Mouse (Mus musculus) MEL (cell line): Measurements from ENCODE around the gene Zmpste24. TPM values are rescaled to one million over a fixed set of nuclear protein-coding genes. Genes with fewer than 3 reads are reported as not detected.
A peak's percentile ranks its signal among the peaks of the same experiment; 100 is the strongest.

Experiments used
- DNase-seq: peaks from one replicate; pipeline ENCODE4 v3.0.0; 2011; ENCODE audit warnings: low read depth, low spot score
- H3K27ac ChIP-seq: 2 replicates; pipeline ENCODE4 v1.5.1; 2012; ENCODE audit warnings: low read depth, mild to moderate bottlenecking, control low read depth, low read length, moderate library complexity; ENCODE audit not compliant: control insufficient read depth
- H3K27me3 ChIP-seq, 2 experiments: fragments of 150-350 bp in 1 of 2; sonication (generic) in 1 of 2; 2 replicates each; pipeline ENCODE4 v1.6.1; 2012; ENCODE audit warnings: low read length in 2 of 2, mild to moderate bottlenecking in 2 of 2, improper control_type of control experiment in 1 of 2, moderate library complexity in 1 of 2; ENCODE audit not compliant: insufficient read depth in 2 of 2, control insufficient read depth in 1 of 2
- H3K36me3 ChIP-seq, 2 experiments: 2 replicates each; pipeline ENCODE4 v1.6.1; 2012 to 2014; ENCODE audit warnings: low read length in 2 of 2, improper control_type of control experiment in 1 of 2, inconsistent platforms in 1 of 2, mild to moderate bottlenecking in 1 of 2; ENCODE audit not compliant: insufficient read depth in 2 of 2, control insufficient read depth in 1 of 2
- H3K4me1 ChIP-seq, 2 experiments: fragments of 150-350 bp in 1 of 2; sonication (generic) in 1 of 2; 2 replicates each; pipeline ENCODE4 v1.6.1; 2012; ENCODE audit warnings: low read length in 2 of 2, improper control_type of control experiment in 1 of 2, mild to moderate bottlenecking in 1 of 2; ENCODE audit not compliant: insufficient read depth in 2 of 2, control insufficient read depth in 1 of 2
- H3K4me3 ChIP-seq, 2 experiments: fragments of 150-350 bp in 1 of 2; sonication (generic) in 1 of 2; 2 replicates each; pipeline ENCODE4 v1.5.1; 2012; ENCODE audit warnings: low read depth in 2 of 2, low read length in 2 of 2, mild to moderate bottlenecking in 2 of 2, moderate library complexity in 2 of 2, control low read depth in 1 of 2, improper control_type of control experiment in 1 of 2; ENCODE audit not compliant: control insufficient read depth in 1 of 2, insufficient read depth in 1 of 2
- H3K79me2 ChIP-seq: 2 replicates; pipeline ENCODE4 v1.6.1; 2012; ENCODE audit warnings: mild to moderate bottlenecking, low read length, moderate library complexity; ENCODE audit not compliant: control insufficient read depth, poor library complexity, insufficient read depth
- H3K9ac ChIP-seq: 2 replicates; pipeline ENCODE4 v1.6.1; 2012; ENCODE audit warnings: low read depth, mild to moderate bottlenecking, control low read depth, low read length, moderate library complexity; ENCODE audit not compliant: control insufficient read depth, poor library complexity, severe bottlenecking
- H3K9me3 ChIP-seq: fragments of 150-350 bp; sonication (generic); replicated peaks from 2 replicates; pipeline ENCODE4 v1.6.1; 2012; ENCODE audit warnings: mild to moderate bottlenecking, low read length, improper control_type of control experiment, moderate library complexity; ENCODE audit not compliant: insufficient read depth
- CHD1 ChIP-seq: IDR thresholded peaks from 2 replicates; pipeline ENCODE4 v1.6.1; 2012; ENCODE audit warnings: low read depth, mild to moderate bottlenecking, inconsistent platforms, low read length, improper control_type of control experiment
- CHD2 ChIP-seq: IDR thresholded peaks from 2 replicates; pipeline ENCODE4 v1.6.1; 2011; ENCODE audit warnings: low read length, improper control_type of control experiment
- CTCF ChIP-seq, 3 experiments: IDR thresholded peaks in 2 of 3; conservative IDR thresholded peaks in 1 of 3; 2 replicates each; pipeline ENCODE4 v1.5.1; 2011 to 2012; ENCODE audit warnings: low read length in 3 of 3, low read depth in 2 of 3, mild to moderate bottlenecking in 2 of 3, improper control_type of control experiment in 1 of 3, inconsistent platforms in 1 of 3, mixed read lengths in 1 of 3, moderate library complexity in 1 of 3; ENCODE audit not compliant: control insufficient read depth in 1 of 3, insufficient read depth in 1 of 3, poor library complexity in 1 of 3, severe bottlenecking in 1 of 3
- EP300 ChIP-seq, 2 experiments: IDR thresholded peaks; 2 replicates each; pipeline ENCODE4 v1.6.1; 2011; ENCODE audit warnings: improper control_type of control experiment in 2 of 2, low read length in 2 of 2, low read depth in 1 of 2, mild to moderate bottlenecking in 1 of 2
- GABPA ChIP-seq: IDR thresholded peaks from 2 replicates; pipeline ENCODE4 v1.6.1; 2012; ENCODE audit warnings: low read depth, mild to moderate bottlenecking, inconsistent platforms, low read length, improper control_type of control experiment, moderate library complexity
- HCFC1 ChIP-seq: IDR thresholded peaks from 2 replicates; pipeline ENCODE4 v1.6.1; 2012; ENCODE audit warnings: low read depth, mild to moderate bottlenecking, inconsistent platforms, low read length, improper control_type of control experiment, moderate library complexity
- MYB ChIP-seq: IDR thresholded peaks from 2 replicates; pipeline ENCODE4 v1.6.1; 2011; ENCODE audit warnings: mild to moderate bottlenecking, low read depth, low read length, improper control_type of control experiment
- MYC ChIP-seq: IDR thresholded peaks from 2 replicates; pipeline ENCODE4 v1.6.1; 2011; ENCODE audit warnings: low read depth, mild to moderate bottlenecking, low read length, improper control_type of control experiment, moderate library complexity
- POLR2A ChIP-seq, 2 experiments: IDR thresholded peaks; 2 replicates each; pipeline ENCODE4 v1.6.1; 2011 to 2012; ENCODE audit warnings: low read length in 2 of 2, mild to moderate bottlenecking in 2 of 2, control low read depth in 1 of 2, improper control_type of control experiment in 1 of 2, low read depth in 1 of 2, moderate library complexity in 1 of 2; ENCODE audit not compliant: control insufficient read depth in 1 of 2, insufficient read depth in 1 of 2, poor library complexity in 1 of 2
- POLR2AphosphoS5 ChIP-seq: IDR thresholded peaks from 2 replicates; pipeline ENCODE4 v1.6.1; 2012; ENCODE audit warnings: low read depth, borderline replicate concordance, mild to moderate bottlenecking, inconsistent platforms, low read length, moderate library complexity, mixed read lengths
- RCOR1 ChIP-seq: IDR thresholded peaks from 2 replicates; pipeline ENCODE4 v1.6.1; 2012; ENCODE audit warnings: low read depth, mild to moderate bottlenecking, inconsistent platforms, low read length, improper control_type of control experiment
- SMC3 ChIP-seq: IDR thresholded peaks from 2 replicates; pipeline ENCODE4 v1.6.1; 2011; ENCODE audit warnings: low read depth, low read length, improper control_type of control experiment
- TBP ChIP-seq: IDR thresholded peaks from 2 replicates; pipeline ENCODE4 v1.8.0; 2011; ENCODE audit warnings: low read depth, low read length, improper control_type of control experiment
- UBTF ChIP-seq: IDR thresholded peaks from 2 replicates; pipeline ENCODE4 v1.6.1; 2012; ENCODE audit warnings: low read depth, mild to moderate bottlenecking, inconsistent platforms, low read length, improper control_type of control experiment, moderate library complexity, borderline replicate concordance; ENCODE audit not compliant: insufficient read depth
- ZKSCAN1 ChIP-seq: IDR thresholded peaks from 2 replicates; pipeline ENCODE4 v1.6.1; 2012; ENCODE audit warnings: low read depth, mild to moderate bottlenecking, inconsistent platforms, low read length, improper control_type of control experiment, moderate library complexity
- ZNF384 ChIP-seq: IDR thresholded peaks from 2 replicates; pipeline ENCODE4 v1.6.1; 2012; ENCODE audit warnings: low read depth, mild to moderate bottlenecking, inconsistent platforms, low read length, improper control_type of control experiment
- polyA plus RNA-seq, 2 experiments: library from polyadenylated mRNA; stranded (reverse) in 1 of 2; unstranded in 1 of 2; fragments of >175 nt in 1 of 2; fragments of >200 nt in 1 of 2; gene quantifications; 2 replicates each; pipeline versions ENCODE4 v1.2.1 to v1.2.4; 2012; ENCODE audit warnings: low replicate concordance in 2 of 2, low read depth in 1 of 2; ENCODE audit not compliant: insufficient read length in 2 of 2, insufficient read depth in 1 of 2, missing spikeins in 1 of 2
- total RNA-seq: library from RNA; depleted of rRNA; stranded (reverse); fragments of 300-350 nt; gene quantifications from 2 replicates; pipeline ENCODE4 v1.2.3, GENCODE M21; 2012

Zmpste24 gene
- total and polyA plus RNA-seq, 3 experiments, result 37.6 to 70.6 (median 44.7) TPM

- Histone ChIP-seq H3K9me3 (no peaks in the 10 kb centered on the region), H3K79me2 (peaks cover 14% of the 10 kb centered on the region), H3K27me3 (no peaks in the 10 kb centered on the region), H3K27ac (no peak overlapping the region), H3K9ac (no peak overlapping the region), H3K36me3 (peaks cover 0 to 18% of the 10 kb centered on the region in 2 experiments; a peak in 2 of 4 replicates), H3K4me1 (peaks cover 0 to 20% of the 10 kb centered on the region in 2 experiments; a peak in 3 of 4 replicates), H3K4me3 (no peak overlapping the region)
- DNase-seq, result no peak
- TF ChIP-seq MYC (0 out of 2 replicates have a peak, but pooled peaks have one; percentile 26), HCFC1 (no peak)
Measured at GRCm38 (mm10) chr4:121020040-121020790, 77.8 kb downstream of the Zmpste24 start.

GRCm38 (mm10) chr4:121018250-121018649 is 79.8 kb downstream of the Zmpste24 start:
- no peaks in the 10 kb centered on the region for H3K27me3 ChIP-seq
- DNase-seq, result peak; percentile 52
- TF ChIP-seq RCOR1, result no peak
- no peak for TF ChIP-seq POLR2A (IDR thresholded peaks at IDR 0.05; ENCODE audit: control insufficient read depth in 1 of 2, insufficient read depth in 1 of 2, low read depth in 1 of 2, low read length in 2 of 2, poor library complexity in 1 of 2)
- no peak for TF ChIP-seq POLR2AphosphoS5
- TF ChIP-seq CHD2, result no peak
- TF ChIP-seq ZNF384, result no peak
- peak in 1 of 2 experiments; percentile 12; a peak in 1 of 4 replicates for TF ChIP-seq EP300 (IDR thresholded peaks at IDR 0.05; ENCODE audit: low read depth in 1 of 2, low read length in 2 of 2)
- no peak for TF ChIP-seq GABPA
- no peak for TF ChIP-seq SMC3
- TF ChIP-seq CHD1, result no peak
- TF ChIP-seq UBTF, result no peak
- TF ChIP-seq CTCF (IDR thresholded peaks at IDR 0.05 in 2 of 3, conservative IDR thresholded peaks at IDR 0.05 in 1 of 3; ENCODE audit: control insufficient read depth in 1 of 3, insufficient read depth in 1 of 3, low read depth in 2 of 3, low read length in 3 of 3, poor library complexity in 1 of 3, severe bottlenecking in 1 of 3), result no peak
- no peak for TF ChIP-seq ZKSCAN1
- TF ChIP-seq TBP, result peak; percentile 91
- TF ChIP-seq MYB, result no peak
- H3K9ac ChIP-seq, result no peak overlapping the region
- H3K36me3 ChIP-seq, result peaks cover 0 to 30% of the 10 kb centered on the region in 2 experiments; a peak in 2 of 4 replicates
- peaks cover 23% of the 10 kb centered on the region for H3K79me2 ChIP-seq
- H3K4me1 ChIP-seq, result peaks cover 8 to 29% of the 10 kb centered on the region in 2 experiments
- H3K4me3 ChIP-seq, result no peak overlapping the region
- H3K9me3 ChIP-seq, result no peaks in the 10 kb centered on the region
- no peak overlapping the region for H3K27ac ChIP-seq
